Mouse (Mus musculus) forebrain, embryonic 12.5 days (tissue): ENCODE measurements at regions not wholly inside any gene's neighbourhood (a gene's known extent, or its start where the extent isn't known, plus 50 kb on each side); places are given as distances from the start of the nearest gene placed in this dataset.

Experiments used
- ATAC-seq: fragments of 200-750 bp; cut with Nextera tagmentation; 2 replicates; pipeline ENCODE4 v1.8.0; 2017; ENCODE audit warnings: moderate TSS enrichment; ENCODE audit not compliant: low FRiP score
- H3K27ac ChIP-seq: fragments of 300-500 bp; sonication (generic); 2 replicates; pipeline ENCODE4 v1.5.1; 2016; ENCODE audit warnings: mild to moderate bottlenecking
- H3K27me3 ChIP-seq: fragments of 300-500 bp; sonication (generic); 2 replicates; pipeline ENCODE4 v1.6.1; 2016; ENCODE audit warnings: mild to moderate bottlenecking
- H3K36me3 ChIP-seq: fragments of 300-500 bp; sonication (generic); replicated peaks from 2 replicates; pipeline ENCODE4 v1.6.1; 2016; ENCODE audit warnings: mild to moderate bottlenecking
- H3K4me1 ChIP-seq: fragments of 300-500 bp; sonication (generic); 2 replicates; pipeline ENCODE4 v1.6.1; 2016
- H3K4me2 ChIP-seq: fragments of 300-500 bp; sonication (generic); 2 replicates; pipeline ENCODE4 v1.6.1; 2016; ENCODE audit warnings: mild to moderate bottlenecking, moderate library complexity
- H3K4me3 ChIP-seq: fragments of 300-500 bp; sonication (generic); replicated peaks from 2 replicates; pipeline ENCODE4 v1.5.1; 2016; ENCODE audit warnings: mild to moderate bottlenecking
- H3K9ac ChIP-seq: fragments of 300-500 bp; sonication (generic); 2 replicates; pipeline ENCODE4 v1.6.1; 2016; ENCODE audit warnings: mild to moderate bottlenecking
- H3K9me3 ChIP-seq: fragments of 300-500 bp; sonication (generic); 2 replicates; pipeline ENCODE4 v1.6.1; 2016
- WGBS: fragments of 180-500 bp; shearing (Covaris S2); methylation state at CpG from one replicate; pipeline ENCODE4 v1.1.7; 2016; 5-methylcytosine and 5-hydroxymethylcytosine counted together

DNA sequence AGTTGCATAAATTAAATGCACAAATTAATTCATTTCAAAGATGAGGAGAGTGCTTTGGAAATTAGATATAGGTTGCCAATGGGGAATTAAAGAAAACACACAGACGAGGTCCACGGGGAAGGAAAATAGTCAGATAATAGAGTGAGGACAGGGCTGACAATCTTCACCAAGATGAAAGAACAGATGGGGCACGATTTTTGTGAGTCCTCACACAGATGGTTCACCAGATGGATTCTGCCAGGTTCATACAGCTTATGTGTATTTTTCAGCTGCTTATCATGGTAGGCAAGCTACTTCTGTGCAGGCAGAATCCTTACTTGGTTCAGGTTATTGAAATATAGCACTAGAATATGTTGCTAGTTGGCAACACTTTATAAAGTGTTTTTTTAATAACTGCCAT lies 1585.4 kb upstream of the Igfbp7 start:
- WGBS, result 61% methylated on average over 3 of the region's 3 CpGs
- peak; percentile 53 for ATAC-seq
- Histone ChIP-seq H3K4me3 (no peak overlapping the region), H3K9ac (no peak overlapping the region), H3K27ac (no peak overlapping the region), H3K4me2 (no peak overlapping the region), H3K4me1 (no peaks in the 10 kb centered on the region), H3K27me3 (no peaks in the 10 kb centered on the region), H3K36me3 (no peaks in the 10 kb centered on the region), H3K9me3 (no peaks in the 10 kb centered on the region)

DNA sequence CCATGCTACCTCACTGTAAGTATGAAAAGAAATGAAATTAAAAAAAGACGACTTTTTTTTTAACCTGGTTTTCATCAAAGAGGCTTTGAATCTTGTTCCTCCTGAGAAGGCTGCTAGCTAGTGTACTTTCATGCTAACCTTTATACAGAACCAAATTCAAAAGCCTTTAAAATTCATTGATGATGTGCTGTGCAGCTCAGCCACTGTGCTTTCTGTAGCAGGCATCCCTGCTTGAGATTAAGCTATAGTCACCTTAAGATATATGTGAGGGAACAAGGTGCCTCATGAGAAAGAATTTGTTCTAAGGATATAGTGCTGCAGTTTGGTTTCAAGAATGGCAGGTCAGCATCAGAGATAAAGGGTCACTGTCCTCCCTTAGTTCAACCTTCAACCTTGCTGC lies 1581.9 kb upstream of the Igfbp7 start:
- no peak for ATAC-seq
- H3K9me3 ChIP-seq, result no peaks in the 10 kb centered on the region
- H3K4me2 ChIP-seq, result no peak overlapping the region
- no peak overlapping the region for H3K27ac ChIP-seq
- WGBS, result 78% methylated on average over 1 of the region's 1 CpGs
- no peak overlapping the region for H3K9ac ChIP-seq
- H3K36me3 ChIP-seq, result no peaks in the 10 kb centered on the region
- no peaks in the 10 kb centered on the region for H3K4me1 ChIP-seq
- no peak overlapping the region for H3K4me3 ChIP-seq
- no peaks in the 10 kb centered on the region for H3K27me3 ChIP-seq

GRCm38 (mm10) chr5:78976480-78977041 lies 1568.7 kb upstream of the Igfbp7 start:
- no peak overlapping the region for H3K4me2 ChIP-seq
- H3K27ac ChIP-seq, result no peak overlapping the region
- H3K9ac ChIP-seq, result no peak overlapping the region
- no peak overlapping the region for H3K4me3 ChIP-seq
- no peak for ATAC-seq
- no peaks in the 10 kb centered on the region for H3K27me3 ChIP-seq
- WGBS, result 78% methylated on average over 3 of the region's 3 CpGs
- H3K4me1 ChIP-seq, result no peaks in the 10 kb centered on the region
- no peaks in the 10 kb centered on the region for H3K36me3 ChIP-seq
- no peaks in the 10 kb centered on the region for H3K9me3 ChIP-seq

DNA sequence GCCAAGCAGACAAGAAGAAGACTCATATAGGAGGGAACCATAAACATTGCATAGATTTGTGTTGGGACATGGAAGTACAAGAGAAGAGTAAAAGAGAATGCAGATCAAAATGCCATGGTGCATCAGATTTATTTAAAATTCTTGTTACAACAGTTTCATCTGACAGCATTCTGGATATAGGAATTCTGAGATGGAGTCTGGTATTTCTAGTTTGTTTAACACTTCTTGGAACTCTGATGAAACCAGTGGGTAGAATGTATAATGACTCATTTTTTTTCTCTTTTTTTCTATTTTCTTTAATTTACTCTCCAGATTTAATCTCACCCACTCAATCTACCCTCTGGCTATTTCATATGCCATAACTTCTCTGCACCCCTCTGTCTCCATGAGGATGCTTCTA lies 1537.9 kb upstream of the Igfbp7 start:
- no peak for ATAC-seq
- Histone ChIP-seq H3K27ac (no peak overlapping the region), H3K9ac (no peak overlapping the region), H3K4me2 (no peak overlapping the region), H3K4me1 (no peaks in the 10 kb centered on the region), H3K9me3 (no peaks in the 10 kb centered on the region), H3K4me3 (no peak overlapping the region), H3K27me3 (no peaks in the 10 kb centered on the region), H3K36me3 (no peaks in the 10 kb centered on the region)

DNA sequence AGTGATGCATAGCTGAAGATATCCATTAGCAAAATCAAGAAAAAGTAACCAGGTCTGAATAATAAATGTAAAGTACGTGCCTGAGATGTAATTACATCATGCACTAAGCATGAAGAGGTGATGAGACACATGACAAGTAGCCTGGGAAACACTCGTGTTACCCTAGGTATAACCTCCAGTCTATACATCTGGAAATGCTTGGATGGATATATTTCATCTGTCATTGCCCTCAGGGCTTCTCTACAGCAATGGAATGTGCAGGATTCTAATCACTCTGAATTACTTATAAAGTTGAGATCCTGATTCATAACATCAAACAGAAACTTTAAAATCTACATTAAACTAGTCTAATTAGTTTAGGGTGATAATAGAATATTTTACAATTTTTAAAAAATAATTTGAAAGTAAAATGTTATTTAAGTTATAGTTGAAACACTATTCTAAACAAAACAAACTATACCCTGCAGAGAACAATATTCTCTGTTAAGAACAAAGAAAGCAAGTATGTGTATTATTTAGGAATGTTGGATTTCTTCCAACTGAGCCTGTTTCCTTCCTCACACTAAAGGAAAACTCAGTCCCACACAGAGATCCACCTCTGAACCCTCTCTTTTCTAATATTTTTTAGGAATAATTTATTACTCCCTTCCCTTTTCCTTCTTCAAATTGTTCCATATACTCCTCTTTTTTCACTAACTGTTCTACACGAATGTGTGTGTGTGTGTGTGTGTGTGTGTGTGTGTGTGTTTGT lies 1514.2 kb upstream of the Igfbp7 start:
- Histone ChIP-seq H3K9ac (no peak overlapping the region), H3K9me3 (no peaks in the 10 kb centered on the region), H3K4me1 (no peaks in the 10 kb centered on the region), H3K4me3 (no peak overlapping the region), H3K27ac (no peak overlapping the region), H3K4me2 (no peak overlapping the region), H3K27me3 (no peaks in the 10 kb centered on the region), H3K36me3 (no peaks in the 10 kb centered on the region)
- no peak for ATAC-seq
- 68% methylated on average over 3 of the region's 3 CpGs for WGBS

DNA sequence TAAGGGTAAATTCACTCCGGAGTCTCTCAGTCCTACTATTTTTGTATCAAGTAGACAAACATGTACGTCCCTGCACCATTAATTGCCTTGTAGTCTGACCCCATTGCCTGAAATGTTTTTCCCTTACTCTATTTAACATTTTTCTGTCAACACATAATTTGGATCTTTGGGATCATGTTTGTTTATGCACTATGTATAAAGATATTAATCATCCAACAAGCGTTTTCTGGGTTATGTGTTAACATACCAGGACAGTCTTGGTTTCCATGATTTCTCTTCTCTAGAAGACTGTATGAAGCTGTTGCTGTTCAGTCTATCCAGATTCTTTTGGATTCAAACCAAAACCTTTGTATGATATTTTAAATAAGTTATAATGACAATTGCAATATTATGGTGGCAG lies 1492.3 kb upstream of the Igfbp7 start:
- H3K27me3 ChIP-seq, result no peaks in the 10 kb centered on the region
- no peak overlapping the region for H3K4me2 ChIP-seq
- no peaks in the 10 kb centered on the region for H3K36me3 ChIP-seq
- no peak overlapping the region for H3K4me3 ChIP-seq
- no peak overlapping the region for H3K9ac ChIP-seq
- no peak for ATAC-seq
- H3K4me1 ChIP-seq, result no peaks in the 10 kb centered on the region
- no peak overlapping the region for H3K27ac ChIP-seq
- 94% methylated on average over 3 of the region's 3 CpGs for WGBS
- no peaks in the 10 kb centered on the region for H3K9me3 ChIP-seq

GRCm38 (mm10) chr5:78878775-78879174 lies 1470.9 kb upstream of the Igfbp7 start:
- WGBS, result 29% methylated on average over 3 of the region's 3 CpGs
- H3K27ac ChIP-seq, result no peak overlapping the region
- H3K9me3 ChIP-seq, result no peaks in the 10 kb centered on the region
- H3K4me2 ChIP-seq, result no peak overlapping the region
- H3K9ac ChIP-seq, result no peak overlapping the region
- H3K4me3 ChIP-seq, result no peak overlapping the region
- H3K4me1 ChIP-seq, result no peaks in the 10 kb centered on the region
- ATAC-seq, result peak; percentile 70; the same call in 1 of the 2 replicates
- no peaks in the 10 kb centered on the region for H3K36me3 ChIP-seq
- H3K27me3 ChIP-seq, result no peaks in the 10 kb centered on the region

DNA sequence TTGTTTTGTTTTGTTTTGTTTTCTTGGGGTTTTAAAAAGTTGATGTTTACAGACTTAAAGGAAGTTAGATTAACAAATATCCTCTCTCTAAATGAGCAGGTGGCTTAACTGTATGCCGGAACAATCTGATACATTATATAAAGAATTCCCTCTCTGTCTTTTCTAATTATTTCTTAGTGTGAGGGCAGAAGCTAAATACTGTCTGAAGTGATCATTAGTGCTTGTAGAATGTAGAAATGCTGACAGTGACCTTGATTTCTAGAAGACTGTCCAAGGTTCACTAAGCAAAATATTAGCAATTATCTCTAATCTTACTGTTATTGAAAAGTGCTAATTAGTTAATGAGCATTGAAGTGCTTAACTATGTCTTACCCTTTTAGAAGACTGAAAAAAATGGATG lies 1437.3 kb upstream of the Igfbp7 start:
- H3K9ac ChIP-seq, result no peak overlapping the region
- 71% methylated on average over 1 of the region's 1 CpGs for WGBS
- H3K4me2 ChIP-seq, result no peak overlapping the region
- no peaks in the 10 kb centered on the region for H3K4me1 ChIP-seq
- H3K36me3 ChIP-seq, result no peaks in the 10 kb centered on the region
- no peaks in the 10 kb centered on the region for H3K27me3 ChIP-seq
- H3K4me3 ChIP-seq, result no peak overlapping the region
- no peak overlapping the region for H3K27ac ChIP-seq
- ATAC-seq, result no peak
- H3K9me3 ChIP-seq, result no peaks in the 10 kb centered on the region

- Histone ChIP-seq H3K27me3 (no peaks in the 10 kb centered on the region), H3K4me1 (no peaks in the 10 kb centered on the region), H3K36me3 (no peaks in the 10 kb centered on the region), H3K9ac (no peak overlapping the region), H3K27ac (no peak overlapping the region), H3K9me3 (no peaks in the 10 kb centered on the region), H3K4me2 (no peak overlapping the region), H3K4me3 (no peak overlapping the region)
- WGBS, result 32% methylated on average over 1 of the region's 1 CpGs
- peak; percentile 51; the same call in 1 of the 2 replicates for ATAC-seq
Observed at GRCm38 (mm10) chr5:78797391-78797790, 1389.5 kb upstream of the Igfbp7 start.
